Mouse (Mus musculus) fat pad, adult 2 months (tissue): Measurements from ENCODE around the gene Gm9913.

Source experiments
- DNase-seq: peaks from one replicate; pipeline ENCODE4 v3.0.0-alpha.2; 2011; ENCODE audit warnings: low read depth, low spot score; ENCODE audit errors: extremely low read depth

The Gm9913 gene

DNA sequence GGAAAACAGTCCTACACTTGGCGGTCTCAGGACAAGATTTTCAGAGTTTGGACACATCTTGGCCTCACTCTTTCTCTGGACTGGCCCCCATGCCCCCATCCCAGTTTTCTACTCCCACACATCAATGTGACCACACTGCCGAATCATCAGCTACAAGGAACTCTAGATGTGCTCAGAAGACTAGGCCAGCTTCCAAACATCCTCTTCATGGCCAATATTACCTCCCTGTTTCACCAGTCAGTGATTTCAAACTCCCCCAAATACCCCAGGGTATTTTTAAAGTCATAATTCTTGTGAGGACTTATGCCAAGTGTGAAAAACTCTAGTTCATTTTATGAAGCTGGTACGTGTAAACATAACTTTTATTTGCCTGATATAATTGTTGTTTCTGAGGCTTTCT is 40.1 kb downstream of the Gm9913 start:
- no peak for DNase-seq

DNA sequence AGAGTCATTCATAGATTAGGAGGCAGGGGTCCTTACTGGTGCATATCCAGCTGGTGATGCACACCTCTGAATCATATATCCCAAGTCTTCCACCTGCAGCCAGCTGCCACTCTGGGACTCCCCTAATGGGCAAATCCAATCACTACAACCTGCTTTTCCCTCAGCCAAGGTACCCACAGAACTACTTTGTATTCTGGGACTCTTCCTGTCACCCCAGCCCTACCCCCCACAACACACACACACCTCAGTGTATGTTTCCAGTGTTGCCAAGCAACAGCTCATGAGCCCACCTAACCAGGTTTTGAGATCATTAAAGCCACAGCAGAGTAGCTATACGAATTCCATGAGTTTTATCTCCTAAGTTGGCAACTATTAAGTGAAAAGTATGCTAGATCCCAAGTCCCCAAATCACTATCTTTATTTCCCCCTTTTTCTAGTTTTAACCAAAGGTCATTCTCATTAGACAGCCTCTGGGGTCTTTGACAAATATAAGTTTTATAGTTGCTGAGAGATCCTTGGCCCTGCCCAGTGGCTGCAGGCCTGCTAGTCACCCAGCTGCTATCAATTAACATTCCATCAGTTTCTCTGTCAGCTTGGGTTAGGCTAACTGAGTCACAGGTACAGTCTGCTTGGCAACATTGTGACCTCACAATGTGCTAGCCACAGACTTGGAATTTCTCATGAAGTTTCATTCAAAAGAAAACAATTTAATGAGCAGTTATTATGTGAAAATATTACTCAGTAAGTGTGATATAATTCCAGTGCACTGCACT is 44.1 kb downstream of the Gm9913 start:
- no peak for DNase-seq

DNA sequence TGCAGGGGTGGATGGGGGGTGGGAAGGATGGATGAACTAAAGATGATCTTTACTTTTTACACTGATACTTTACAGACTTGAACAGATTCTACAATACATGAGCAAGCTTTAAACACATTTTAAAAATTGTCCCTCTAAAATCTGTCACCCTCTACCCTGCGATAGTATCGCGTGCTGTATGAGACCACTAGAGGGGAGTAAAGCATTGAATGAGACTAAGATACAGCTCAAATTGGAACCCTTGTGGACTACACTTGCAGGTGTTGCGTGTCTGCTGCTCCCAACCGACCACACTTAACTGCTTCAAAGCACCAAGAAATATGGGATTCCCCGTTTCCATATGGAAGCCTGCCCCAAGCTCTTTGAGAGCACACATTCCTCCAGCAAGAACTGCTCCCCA is 50.9 kb downstream of the Gm9913 start:
- DNase-seq: no peak
